Mouse (Mus musculus) kidney, adult 18-20 months (tissue): Measurements from ENCODE around the gene Gapvd1.

Experiments
- DNase-seq: peaks from one replicate; pipeline ENCODE4 v3.0.0; 2021

Gapvd1 gene

GRCm38 (mm10) chr2:34708675-34709074 is 46.4 kb downstream of the Gapvd1 start:
- no peak for DNase-seq

- no peak for DNase-seq
Measured at GRCm38 (mm10) chr2:34696592-34696991, 58.4 kb downstream of the Gapvd1 start.

DNA sequence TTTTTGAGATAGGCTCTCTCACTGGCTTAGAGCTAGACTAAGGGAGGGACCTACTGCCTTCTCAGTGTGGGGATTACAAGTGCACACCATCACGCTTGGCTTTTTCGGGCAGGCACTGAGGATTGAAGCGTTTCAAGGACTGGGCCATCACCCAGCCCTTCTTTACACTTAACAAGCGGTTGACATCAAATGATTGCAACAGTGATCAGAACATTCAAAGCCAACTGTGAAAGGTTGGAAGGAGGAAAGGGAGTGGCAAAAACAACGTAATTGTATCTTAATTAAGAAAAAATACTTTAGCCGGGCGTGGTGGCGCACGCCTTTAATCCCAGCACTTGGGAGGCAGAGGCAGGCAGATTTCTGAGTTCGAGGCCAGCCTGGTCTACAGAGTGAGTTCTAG is 62.2 kb downstream of the Gapvd1 start:
- no peak for DNase-seq

GRCm38 (mm10) chr2:34684076-34684870 is 70.8 kb downstream of the Gapvd1 start:
- DNase-seq, result no peak

DNA sequence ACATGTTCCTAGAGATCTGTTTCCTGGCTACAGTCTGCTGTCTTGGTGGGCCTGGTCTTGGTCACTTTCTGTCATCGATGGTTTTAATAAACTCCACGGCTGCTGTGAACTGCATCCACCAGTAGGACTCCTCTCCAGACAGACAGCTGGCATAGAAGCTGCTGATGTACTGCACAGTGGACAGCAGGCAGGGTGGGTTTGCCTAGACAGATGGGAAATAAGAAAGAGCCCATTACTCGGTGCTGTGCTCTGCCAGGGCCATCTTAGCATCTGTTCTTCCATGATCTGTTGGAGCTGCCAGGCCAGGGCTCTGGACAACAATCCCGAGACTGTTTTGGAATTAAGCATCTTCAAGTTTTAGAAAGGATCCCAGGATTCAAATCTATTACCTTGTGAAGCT is 77.1 kb downstream of the Gapvd1 start:
- DNase-seq, result no peak

GRCm38 (mm10) chr2:34677061-34677460 is 78.0 kb downstream of the Gapvd1 start:
- DNase-seq, result no peak

DNA sequence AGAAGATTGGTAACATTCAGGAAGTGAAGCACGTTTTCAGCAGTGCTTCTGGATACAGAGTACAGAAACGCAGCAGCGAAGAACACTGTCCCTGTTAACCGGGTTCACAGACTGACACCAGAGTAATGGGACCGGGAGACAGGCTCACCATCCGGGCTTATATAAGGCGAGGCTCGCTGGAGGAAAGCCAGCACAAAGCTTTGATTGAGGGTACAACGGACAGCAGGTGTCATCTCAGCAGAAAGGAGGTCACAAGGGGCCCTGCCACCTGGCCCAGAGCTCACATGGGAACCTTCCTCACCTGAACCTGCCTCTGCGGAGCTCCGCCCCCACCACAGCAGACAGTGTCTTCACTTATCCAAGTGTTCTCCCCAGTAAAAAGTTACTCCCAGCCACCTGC is 81.2 kb downstream of the Gapvd1 start:
- no peak for DNase-seq

DNA sequence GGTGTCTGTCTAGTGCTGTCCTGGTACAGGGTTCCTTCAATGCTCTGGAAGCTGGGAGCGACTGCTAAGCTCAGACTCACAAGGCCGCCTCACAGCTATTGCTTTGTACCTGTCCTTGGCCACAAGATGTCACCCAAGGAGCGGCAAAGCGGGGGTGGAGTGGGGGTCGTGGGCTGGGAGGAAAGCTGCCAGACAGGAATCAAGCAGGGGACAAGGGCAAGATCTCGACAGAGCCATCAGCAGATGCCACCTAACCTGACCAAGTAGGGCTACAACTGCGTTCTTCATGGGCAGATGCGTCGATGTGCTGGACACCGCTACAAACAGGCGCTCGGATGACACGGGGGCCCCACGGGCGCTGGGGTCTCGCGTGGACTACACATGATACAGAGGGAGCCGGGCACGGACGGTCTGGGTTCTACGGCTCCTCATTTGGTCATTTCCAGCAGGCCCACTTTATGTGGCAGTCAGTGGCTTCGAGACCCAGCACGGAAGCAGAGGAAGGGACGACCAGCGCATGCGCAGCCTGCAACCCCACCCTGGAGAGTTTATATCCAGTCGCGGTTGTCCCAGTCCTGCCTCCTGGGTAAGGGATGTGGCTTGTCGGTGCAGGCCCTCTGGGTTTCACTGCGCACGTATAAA is 83.5 kb downstream of the Gapvd1 start:
- DNase-seq, result peak; percentile 34

DNA sequence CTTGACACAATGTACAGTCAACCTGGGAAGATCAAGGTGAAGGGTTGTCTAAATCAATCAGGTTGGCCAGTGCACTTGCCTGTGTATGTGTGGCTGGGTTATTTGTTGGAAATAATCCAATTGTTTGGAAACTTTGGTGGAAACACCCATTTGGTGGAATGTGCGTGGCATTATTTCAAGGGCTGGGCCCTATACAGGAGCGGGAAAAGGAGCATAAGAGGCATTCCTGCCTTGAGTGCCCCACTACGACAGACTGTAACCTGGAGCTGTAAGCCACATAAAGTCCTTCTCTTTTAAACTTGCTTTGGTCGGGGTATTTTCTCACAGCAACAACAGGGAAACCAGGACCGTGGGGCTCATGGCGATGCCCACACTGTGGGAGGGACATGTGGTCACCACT is 84.6 kb downstream of the Gapvd1 start:
- DNase-seq, result no peak

- no peak for DNase-seq
Measured at GRCm38 (mm10) chr2:34669203-34669746, 85.8 kb downstream of the Gapvd1 start.

DNA sequence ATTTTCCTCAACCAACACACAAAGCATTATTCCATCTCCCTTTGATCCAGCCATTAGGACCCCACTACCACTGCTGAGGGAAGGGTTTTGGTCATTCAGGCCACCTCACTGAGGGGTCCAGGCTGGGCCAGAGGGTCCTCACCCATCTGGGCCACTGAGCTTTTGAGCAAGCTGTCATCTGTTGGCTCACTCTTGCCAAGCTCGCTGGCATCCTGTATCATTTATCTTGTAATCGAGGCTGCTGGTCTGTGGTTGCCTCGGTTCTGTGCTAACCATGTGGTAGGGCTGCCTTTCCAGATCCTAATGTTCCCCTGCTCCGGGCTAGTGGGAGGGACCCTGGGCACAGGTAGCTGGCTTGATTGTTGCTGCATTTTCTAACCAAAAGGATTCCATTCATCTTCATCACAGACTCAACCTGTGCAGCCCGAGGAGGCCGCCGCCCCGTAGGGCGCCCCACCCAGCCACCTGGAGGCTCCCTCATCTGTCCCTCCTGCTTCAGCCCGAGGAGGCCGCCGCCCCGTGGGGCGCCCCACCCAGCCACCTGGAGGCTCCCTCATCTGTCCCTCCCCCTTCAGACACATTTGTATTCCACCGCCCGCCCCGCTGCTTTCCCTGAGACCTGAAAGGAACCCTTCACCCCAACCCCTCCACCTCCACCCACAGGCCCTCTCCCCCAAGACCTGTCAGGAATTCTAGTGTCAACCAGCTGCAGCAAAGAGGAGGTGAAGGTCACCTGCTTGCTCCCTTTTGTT is 86.4 kb downstream of the Gapvd1 start:
- no peak for DNase-seq

GRCm38 (mm10) chr2:34667820-34668219 is 87.2 kb downstream of the Gapvd1 start:
- no peak for DNase-seq

- peak; percentile 30 for DNase-seq
Measured at GRCm38 (mm10) chr2:34647410-34647809, 107.6 kb downstream of the Gapvd1 start.

DNA sequence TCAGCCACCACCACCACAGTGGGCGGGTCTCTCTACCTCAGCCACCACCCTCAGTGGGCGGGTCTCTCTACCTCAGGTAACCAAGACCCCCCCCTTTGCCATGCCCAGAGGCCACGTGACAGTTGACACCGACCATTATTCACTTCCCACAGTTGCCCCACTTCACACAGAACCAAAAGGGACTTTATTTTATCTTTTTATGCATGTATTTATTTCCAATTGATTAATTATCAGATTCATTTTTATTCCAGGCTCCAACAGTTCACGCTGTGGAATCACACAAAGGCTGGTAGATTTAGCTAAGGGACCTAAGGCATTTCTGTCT is 108.5 kb downstream of the Gapvd1 start:
- DNase-seq, result no peak

DNA sequence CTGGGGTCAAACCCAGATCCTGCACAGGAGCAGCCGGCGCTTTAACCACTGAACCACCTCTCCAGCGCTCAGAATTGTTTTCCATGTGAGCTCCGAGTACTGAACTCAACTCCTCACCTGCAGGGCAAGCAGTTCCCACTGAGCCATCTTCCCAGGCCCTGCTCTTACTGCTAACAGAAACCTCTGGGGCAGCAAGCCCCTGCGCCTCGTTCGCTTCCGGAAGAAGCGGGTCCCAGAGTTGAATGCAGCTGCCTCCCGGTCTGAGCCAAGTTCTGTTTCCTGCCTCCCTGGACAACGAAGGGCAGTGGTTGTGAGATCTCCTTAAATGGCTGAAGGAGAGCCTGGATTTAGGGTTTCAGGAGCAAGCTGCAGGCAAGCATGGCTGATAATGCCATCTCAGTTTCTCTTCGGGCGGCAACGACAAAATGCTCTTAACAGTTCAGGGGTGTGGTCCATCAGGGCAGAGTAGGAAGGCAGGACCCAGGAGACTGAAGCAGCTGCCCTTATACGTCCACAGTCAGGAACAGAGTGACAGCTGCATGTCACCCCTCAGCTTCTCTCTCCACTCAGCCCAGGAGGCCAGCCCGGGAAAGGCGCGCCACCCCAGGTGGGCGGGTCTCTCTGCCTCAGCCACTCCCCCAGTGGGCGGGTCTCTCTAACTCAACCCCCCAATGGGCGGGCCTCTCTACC is 109.0 kb downstream of the Gapvd1 start:
- peak; percentile 69 for DNase-seq

DNA sequence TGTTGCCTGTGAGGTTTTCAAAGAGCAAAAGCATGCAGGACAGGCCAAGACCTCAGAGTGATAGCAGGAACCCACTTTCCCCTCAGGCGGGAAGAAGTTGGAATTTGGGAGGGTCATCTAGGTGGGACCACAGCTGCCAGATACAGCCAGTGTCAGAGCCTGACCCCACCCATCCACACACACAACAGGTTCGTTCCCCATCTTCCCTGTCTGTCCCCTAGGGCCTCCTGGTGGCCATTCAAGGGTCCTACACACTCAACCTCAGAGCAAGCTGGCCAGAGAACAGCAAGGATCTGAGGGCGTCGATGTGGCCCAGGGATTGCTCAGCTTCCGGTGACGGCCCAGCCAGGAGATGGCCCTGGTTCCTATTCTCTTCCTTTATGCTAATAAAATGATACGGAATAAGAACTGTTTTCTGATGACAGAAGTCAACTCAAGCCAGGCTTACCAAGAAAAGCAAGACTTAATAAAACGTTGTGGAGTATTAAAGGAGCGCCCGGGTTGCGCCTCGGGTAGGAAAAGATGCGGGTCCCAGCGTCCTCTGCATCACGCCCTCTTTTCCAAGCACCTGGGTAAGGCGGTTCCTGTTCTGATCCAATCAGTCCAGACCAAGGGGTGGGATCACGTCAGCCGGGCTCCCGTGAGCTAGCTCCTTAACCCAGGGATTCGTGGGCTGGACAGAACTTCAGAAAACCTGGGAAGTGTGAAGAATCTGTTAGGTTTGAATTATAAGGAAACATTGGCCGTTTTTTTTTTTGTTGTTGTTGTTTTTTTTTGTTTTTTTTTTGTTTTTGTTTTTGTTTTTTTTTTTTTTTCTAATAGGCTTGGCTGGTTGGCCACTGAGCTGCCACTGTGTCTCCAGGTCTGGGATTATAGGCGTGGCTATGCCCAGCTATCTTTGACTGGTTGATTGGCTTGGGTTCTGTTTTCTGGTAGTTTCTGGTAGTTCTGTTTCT is 110.2 kb downstream of the Gapvd1 start:
- no peak for DNase-seq

GRCm38 (mm10) chr2:34642351-34642750 is 112.7 kb downstream of the Gapvd1 start:
- DNase-seq, result no peak

GRCm38 (mm10) chr2:34639725-34640124 is 115.3 kb downstream of the Gapvd1 start:
- no peak for DNase-seq

DNA sequence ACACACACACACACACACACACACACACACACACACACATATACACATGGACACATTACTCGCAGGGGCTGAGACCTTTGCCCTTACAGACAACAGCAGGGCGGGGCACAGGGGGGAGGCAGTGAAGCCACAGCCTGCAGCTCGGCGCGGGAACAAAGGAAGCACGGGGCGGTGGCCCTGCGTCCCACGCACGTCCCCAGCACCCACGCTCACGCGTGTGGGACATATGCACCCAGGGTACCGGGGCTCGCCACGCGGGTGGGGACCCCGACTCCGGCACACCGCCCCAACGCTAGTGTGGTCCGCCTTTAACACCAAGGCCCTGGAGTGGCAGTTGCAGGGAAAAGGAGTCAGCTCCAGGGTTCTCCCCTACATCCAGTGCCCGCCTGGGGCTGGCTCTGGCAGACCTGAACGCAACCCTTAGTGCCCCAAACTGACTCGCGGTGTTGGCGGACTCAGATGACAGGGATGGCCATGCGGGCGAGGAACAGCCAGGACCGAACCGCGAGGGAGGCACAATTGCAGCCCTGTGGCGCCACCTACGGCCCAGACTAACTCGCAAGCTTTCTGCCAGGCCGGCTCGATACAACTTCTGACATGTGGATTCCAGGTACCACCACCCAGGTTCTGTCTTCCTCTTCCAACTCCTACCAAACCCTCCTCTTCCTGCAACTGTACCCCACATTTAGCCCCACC is 115.9 kb downstream of the Gapvd1 start:
- DNase-seq, result peak; percentile 86

DNA sequence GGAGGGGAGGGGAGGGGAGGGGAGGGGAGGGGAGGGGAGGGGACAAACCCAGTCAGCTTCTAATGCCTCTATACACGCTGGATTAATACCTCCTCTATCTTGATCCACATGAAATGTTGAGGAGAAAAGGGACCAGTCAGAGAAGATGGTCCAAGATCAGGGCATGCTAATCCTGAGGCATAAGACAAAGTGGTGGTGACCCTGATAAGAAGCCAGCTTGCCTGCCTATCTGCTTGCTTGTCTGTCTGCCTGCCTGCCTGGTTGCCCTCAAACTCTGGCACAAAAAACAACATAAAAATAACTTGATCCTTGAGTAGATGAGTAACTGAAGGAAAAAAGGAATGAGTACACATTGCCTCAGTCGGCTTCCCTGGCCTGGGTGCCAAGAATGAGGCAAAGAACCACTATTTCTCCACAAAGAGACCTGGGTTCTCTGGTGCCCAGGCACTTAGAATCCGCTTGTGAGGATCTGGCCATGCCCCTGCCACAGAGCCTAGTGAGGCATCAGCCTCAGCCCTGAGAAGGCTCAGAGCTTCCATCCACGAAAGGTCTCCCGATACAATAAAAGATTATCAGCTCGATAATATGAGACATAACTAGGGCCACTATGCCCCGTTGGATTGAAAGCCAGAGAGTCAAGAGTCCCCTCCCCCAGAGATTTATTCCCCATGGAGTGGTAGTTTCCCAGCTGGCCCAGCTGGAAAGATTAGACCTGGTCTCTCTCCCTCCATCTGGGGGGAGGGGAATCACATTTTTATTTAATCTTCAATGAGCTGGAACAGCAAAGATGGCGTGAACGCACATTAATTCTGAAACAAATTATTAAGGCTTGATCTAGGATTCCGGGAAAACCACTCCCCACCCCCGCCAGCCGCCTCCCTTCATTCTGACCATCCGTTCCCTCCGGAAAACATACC is 119.5 kb downstream of the Gapvd1 start:
- DNase-seq, result no peak
